Mouse (Mus musculus) limb, embryonic 14.5 days (tissue): ENCODE measurements at regions not wholly inside any gene's neighbourhood (a gene's known extent, or its start where the extent isn't known, plus 50 kb on each side); places are given as distances from the start of the nearest gene placed in this dataset.

ENCODE experiments used
- ATAC-seq: fragments of 200-750 bp; cut with Nextera tagmentation; 2 replicates; pipeline ENCODE4 v1.8.0; 2017; ENCODE audit warnings: low read depth, moderate number of reproducible peaks, moderate TSS enrichment; ENCODE audit not compliant: low FRiP score
- DNase-seq: peaks from one replicate; pipeline ENCODE4 v3.0.0-alpha.2; 2015; ENCODE audit warnings: low spot score
- H3K27ac ChIP-seq: fragments of 300-500 bp; sonication (generic); replicated peaks from 2 replicates; pipeline ENCODE4 v1.5.1; 2014; ENCODE audit warnings: low read depth, mild to moderate bottlenecking, low read length, moderate library complexity, mixed read lengths
- H3K27me3 ChIP-seq: fragments of 300-500 bp; sonication (generic); 2 replicates; pipeline ENCODE4 v1.6.1; 2014; ENCODE audit warnings: low read length, mixed read lengths; ENCODE audit not compliant: control insufficient read depth, insufficient read depth
- H3K36me3 ChIP-seq: fragments of 300-500 bp; sonication (generic); 2 replicates; pipeline ENCODE4 v1.6.1; 2014; ENCODE audit warnings: mild to moderate bottlenecking, low read length, moderate library complexity, mixed read lengths; ENCODE audit not compliant: control insufficient read depth, insufficient read depth
- H3K4me1 ChIP-seq: fragments of 300-500 bp; sonication (generic); 2 replicates; pipeline ENCODE4 v1.6.1; 2014; ENCODE audit warnings: antibody characterized with exemption, low read length, mixed read lengths; ENCODE audit not compliant: control insufficient read depth, insufficient read depth
- H3K4me2 ChIP-seq: fragments of 300-500 bp; sonication (generic); replicated peaks from 2 replicates; pipeline ENCODE4 v1.6.1; 2014; ENCODE audit warnings: low read depth, mild to moderate bottlenecking, low read length, moderate library complexity; ENCODE audit not compliant: severe bottlenecking
- H3K4me3 ChIP-seq: fragments of 300-500 bp; sonication (generic); replicated peaks from 2 replicates; pipeline ENCODE4 v1.5.1; 2014; ENCODE audit warnings: low read length
- H3K9ac ChIP-seq: fragments of 300-500 bp; sonication (generic); 2 replicates; pipeline ENCODE4 v1.6.1; 2014; ENCODE audit warnings: mild to moderate bottlenecking, low read depth, low read length, moderate library complexity; ENCODE audit not compliant: severe bottlenecking
- H3K9me3 ChIP-seq: fragments of 300-500 bp; sonication (generic); 2 replicates; pipeline ENCODE4 v1.6.1; 2016; ENCODE audit warnings: low read length; ENCODE audit not compliant: control insufficient read depth
- POLR2A ChIP-seq: fragments of 200-500 bp; IDR thresholded peaks from 2 replicates; pipeline ENCODE4 v1.8.0; 2012; ENCODE audit warnings: inconsistent platforms, mild to moderate bottlenecking, moderate library complexity, borderline replicate concordance; ENCODE audit not compliant: insufficient read depth, insufficient read length; ENCODE audit errors: extremely low read depth
- WGBS: fragments of 180-500 bp; shearing (Covaris S2); extraction: QIAGEN DNeasy Blood & Tissue Kit; methylation state at CpG from one replicate; pipeline ENCODE4 v1.1.7; 2014; 5-methylcytosine and 5-hydroxymethylcytosine counted together

DNA sequence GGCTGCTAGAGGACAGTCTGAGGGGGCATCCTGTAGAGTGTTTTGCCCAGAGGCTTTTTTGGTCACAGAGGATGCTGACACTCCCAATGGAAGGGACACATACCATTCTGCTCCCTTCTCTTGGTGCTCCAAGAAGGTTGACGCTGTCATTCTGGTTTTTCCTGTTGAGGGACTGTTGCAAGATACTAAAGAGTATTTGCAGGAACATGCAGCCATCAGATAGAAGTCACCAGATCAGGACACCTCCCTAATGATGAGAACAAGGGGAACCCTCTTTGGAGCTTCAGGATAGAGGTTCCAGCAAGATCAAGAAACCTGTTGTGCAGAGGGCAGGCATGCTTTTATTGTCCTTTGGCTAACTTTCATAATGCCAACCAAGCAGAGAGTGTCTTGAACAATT is 431.1 kb upstream of the Zmiz1 start:
- TF ChIP-seq POLR2A: no peak
- WGBS: 84% methylated on average over 1 of the region's 1 CpGs
- Histone ChIP-seq H3K9me3 (no peaks in the 10 kb centered on the region), H3K36me3 (no peaks in the 10 kb centered on the region), H3K4me3 (no peak overlapping the region), H3K4me1 (peaks cover 20% of the 10 kb centered on the region), H3K9ac (no peak overlapping the region), H3K27me3 (no peaks in the 10 kb centered on the region), H3K27ac (no peak overlapping the region), H3K4me2 (no peak overlapping the region)
- ATAC-seq (no peak), DNase-seq (no peak)

- no peak overlapping the region for H3K9ac ChIP-seq
- peaks cover 16% of the 10 kb centered on the region for H3K4me1 ChIP-seq
- H3K4me2 ChIP-seq: no peak overlapping the region
- no peak overlapping the region for H3K4me3 ChIP-seq
- TF ChIP-seq POLR2A: no peak
- H3K36me3 ChIP-seq: no peaks in the 10 kb centered on the region
- DNase-seq: no peak
- no peak overlapping the region for H3K27ac ChIP-seq
- ATAC-seq: no peak
- no peaks in the 10 kb centered on the region for H3K9me3 ChIP-seq
- H3K27me3 ChIP-seq: no peaks in the 10 kb centered on the region
- WGBS: 88% methylated on average over 6 of the region's 6 CpGs
These were observed 428.1 kb upstream of the Zmiz1 start for GRCm38 (mm10) chr14:25030881-25031280.

DNA sequence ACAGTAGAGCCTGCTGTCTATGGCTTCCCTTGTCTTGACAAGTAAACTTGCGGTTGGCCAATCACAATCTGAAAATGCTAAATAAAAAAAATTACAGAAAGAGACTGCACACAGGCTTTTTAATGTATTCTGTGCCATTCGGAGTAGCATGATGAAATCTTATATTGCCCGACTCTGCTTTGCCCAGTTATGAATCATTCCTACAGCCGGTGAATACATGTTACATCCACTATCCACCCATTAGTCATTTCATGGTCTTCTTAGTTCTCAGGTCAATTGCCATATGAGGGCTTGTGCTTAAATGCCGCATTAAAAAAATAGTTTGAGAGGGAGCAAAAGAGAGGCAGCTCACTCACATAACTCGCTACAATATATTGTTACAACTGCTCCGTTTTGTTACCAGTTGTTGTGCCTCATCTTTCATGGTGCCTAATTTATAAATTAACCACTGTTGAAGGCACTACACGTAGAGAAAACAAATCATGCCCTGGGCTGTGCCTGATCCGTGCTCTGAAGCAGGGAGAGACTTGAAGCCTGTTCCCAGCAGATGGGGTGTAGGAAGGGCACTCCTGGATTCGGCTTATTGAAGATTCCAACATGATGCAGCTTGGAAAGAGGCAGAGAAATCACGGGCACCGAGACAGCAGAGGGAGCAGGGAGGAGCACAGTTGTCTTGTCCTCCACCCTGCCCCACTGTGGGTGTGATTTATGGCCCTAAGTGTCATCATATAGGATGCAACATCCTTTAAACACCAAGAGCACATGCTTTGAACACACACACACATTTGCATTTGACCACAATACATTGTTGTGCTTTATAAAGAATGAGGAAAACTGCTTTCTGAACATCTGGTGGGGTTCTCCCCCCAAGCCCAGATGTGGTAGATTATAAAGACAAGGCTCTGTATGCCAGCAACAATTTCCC is 427.0 kb upstream of the Zmiz1 start:
- no peak overlapping the region for H3K4me3 ChIP-seq
- no peak for DNase-seq
- WGBS: 57% methylated on average over 12 of the region's 12 CpGs

DNA sequence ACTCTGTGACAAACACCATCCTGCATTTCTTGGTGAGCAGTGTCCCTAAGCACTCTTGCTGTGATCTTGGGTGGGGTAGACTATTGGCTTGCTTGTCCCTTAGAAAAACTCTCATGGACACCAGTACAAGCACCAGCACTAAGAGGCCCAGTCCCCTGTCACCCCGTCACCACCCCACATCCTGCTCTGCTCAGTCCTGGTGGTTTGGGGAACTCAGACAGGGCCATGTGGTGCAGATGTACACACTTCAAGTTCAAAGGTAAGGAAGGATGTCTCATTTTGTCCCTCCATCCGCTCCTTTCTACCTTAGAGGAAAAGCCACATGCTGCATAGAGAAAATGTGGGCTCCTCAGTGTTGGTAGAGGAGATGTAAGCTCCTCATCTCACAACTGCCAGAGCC is 426.1 kb upstream of the Zmiz1 start:
- Histone ChIP-seq H3K27ac (no peak overlapping the region), H3K36me3 (no peaks in the 10 kb centered on the region), H3K4me1 (peaks cover 11% of the 10 kb centered on the region), H3K27me3 (no peaks in the 10 kb centered on the region), H3K9me3 (no peaks in the 10 kb centered on the region), H3K4me3 (no peak overlapping the region), H3K4me2 (no peak overlapping the region), H3K9ac (no peak overlapping the region)
- ATAC-seq (no peak), DNase-seq (no peak)
- TF ChIP-seq POLR2A: no peak
- WGBS: 76% methylated on average over 2 of the region's 2 CpGs

More for the DNA sequence above, 427.0 kb upstream of the Zmiz1 start:
- H3K36me3 ChIP-seq: no peaks in the 10 kb centered on the region
- H3K9ac ChIP-seq: no peak overlapping the region
- TF ChIP-seq POLR2A: no peak
- no peak for ATAC-seq
- no peaks in the 10 kb centered on the region for H3K9me3 ChIP-seq
- peaks cover 16% of the 10 kb centered on the region for H3K4me1 ChIP-seq
- H3K27me3 ChIP-seq: no peaks in the 10 kb centered on the region
- H3K27ac ChIP-seq: no peak overlapping the region
- H3K4me2 ChIP-seq: no peak overlapping the region

DNA sequence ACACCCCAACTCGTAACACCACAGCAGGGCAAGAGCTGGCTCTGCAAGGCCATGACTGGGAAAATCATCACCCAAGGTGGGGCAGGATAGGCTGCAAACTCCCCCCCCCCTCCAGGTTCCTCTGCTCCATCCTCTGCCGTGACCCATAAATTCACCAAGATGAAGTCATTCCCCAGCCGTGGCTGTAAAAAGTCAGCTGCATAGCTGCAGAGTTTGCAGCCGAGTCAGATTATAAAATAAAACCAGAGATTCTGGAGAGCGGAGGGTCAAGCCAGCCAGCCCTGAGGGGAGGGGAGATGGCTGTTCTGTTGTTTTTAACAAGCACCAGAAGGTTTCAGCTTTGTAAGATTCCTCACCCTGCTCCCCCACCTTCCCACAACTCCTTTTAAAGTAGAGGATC is 416.7 kb upstream of the Zmiz1 start:
- peak overlapping the region; percentile 70 for H3K27ac ChIP-seq
- no peak overlapping the region; the same call in 1 of the 2 replicates for H3K4me2 ChIP-seq
- H3K4me3 ChIP-seq: no peak overlapping the region
- H3K27me3 ChIP-seq: no peaks in the 10 kb centered on the region
- no peaks in the 10 kb centered on the region for H3K36me3 ChIP-seq
- 5% methylated on average over 5 of the region's 5 CpGs for WGBS
- H3K9ac ChIP-seq: no peak overlapping the region
- no peaks in the 10 kb centered on the region for H3K9me3 ChIP-seq
- peak; percentile 81 for DNase-seq
- H3K4me1 ChIP-seq: peaks cover 52% of the 10 kb centered on the region
- ATAC-seq: peak; percentile 77
- TF ChIP-seq POLR2A: no peak
